Mouse (Mus musculus): Measurements from ENCODE around the gene Dohh.

The Dohh gene

DNA sequence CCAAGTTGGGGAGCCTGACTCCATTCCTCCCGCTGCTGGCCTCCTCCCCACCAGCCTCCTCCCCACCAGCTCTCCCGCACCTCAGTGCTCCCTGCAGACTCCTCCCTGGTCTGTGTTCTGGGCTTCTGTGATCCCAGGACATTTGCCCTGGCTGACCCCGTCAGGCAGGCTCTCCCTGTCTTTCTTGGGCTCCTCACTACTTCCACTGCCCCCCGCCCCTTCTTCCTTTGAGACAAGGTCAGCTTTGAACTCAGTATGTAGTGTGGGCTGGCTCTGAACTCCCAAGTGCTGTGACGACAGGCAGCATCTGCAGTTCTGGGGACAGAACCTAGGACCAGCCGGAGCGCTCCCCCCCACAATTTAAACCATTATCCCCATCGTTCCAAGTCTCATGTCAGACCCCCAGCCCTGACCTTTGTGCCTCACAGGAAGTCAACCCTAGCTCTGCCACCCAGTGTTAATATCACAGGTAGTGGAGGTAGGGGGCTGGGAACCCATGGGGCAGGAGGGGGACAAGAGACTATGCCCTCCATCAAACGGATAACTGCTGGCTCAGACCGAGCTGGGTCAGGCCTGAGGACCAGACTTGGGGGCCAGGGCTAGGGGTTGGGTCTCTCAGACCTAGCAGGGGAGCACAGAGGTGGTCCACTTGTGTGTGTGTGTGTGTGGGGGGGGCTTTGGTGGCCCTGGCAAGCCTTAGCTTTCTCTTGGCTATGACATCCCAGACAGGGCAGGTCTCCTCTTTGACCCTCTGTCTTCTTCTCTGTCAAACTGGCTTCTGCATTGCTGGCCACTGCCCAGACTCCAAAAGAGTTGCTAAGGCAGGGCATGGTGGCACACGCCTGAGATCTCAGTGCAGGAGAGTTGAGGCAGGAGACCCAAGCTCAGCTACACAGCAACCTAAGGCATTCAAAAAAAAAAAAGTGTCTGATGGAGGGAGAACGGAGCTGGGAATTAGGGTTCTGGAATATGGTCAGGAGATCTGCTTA is 33.3 kb downstream of the Dohh start:
- DNase-seq (ENCODE audit: extremely low spot score, low read depth, low spot score), result no peak

DNA sequence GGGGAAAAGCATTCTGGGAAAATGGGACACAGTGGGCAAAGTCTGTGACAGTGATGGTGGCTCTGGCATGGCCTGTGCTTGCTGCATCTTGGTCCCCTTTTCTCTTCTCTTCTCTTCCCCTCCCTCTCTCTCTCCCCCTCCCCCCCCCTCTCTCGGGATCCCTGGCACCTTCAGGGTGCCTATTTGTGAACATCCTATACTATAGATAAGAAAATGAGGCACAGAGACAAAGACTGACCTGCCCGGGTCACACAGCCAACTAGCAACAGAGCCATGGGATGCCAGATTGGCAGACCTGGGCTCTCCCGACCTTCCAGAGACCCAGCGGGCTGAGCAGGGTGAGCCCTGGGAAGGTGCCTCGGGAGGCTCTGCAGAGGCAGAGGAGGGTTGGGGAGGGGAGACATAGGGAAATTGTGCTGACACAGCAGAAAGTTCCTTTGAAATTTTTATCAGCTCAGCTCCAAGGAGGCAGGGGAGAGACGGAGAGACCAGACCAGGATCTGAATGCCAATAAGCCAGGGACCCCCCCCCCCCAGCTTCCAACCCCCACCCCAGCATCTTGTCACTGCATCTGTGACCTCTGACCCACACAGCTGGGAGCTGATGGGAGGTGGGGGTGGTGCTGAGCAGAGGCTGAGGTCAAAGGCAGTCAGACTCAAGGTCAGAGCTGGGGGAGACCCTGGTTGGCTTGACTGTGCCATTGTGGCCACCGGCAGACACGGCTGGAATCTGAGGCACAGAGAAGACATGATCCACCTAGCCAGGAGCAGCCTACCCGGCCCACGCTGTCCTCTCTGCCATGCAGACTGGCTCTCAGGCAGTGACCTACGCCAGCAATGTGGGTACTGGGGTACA is 34.2 kb downstream of the Dohh start:
- DNase-seq (ENCODE audit: extremely low spot score, low read depth, low spot score), result no peak

DNA sequence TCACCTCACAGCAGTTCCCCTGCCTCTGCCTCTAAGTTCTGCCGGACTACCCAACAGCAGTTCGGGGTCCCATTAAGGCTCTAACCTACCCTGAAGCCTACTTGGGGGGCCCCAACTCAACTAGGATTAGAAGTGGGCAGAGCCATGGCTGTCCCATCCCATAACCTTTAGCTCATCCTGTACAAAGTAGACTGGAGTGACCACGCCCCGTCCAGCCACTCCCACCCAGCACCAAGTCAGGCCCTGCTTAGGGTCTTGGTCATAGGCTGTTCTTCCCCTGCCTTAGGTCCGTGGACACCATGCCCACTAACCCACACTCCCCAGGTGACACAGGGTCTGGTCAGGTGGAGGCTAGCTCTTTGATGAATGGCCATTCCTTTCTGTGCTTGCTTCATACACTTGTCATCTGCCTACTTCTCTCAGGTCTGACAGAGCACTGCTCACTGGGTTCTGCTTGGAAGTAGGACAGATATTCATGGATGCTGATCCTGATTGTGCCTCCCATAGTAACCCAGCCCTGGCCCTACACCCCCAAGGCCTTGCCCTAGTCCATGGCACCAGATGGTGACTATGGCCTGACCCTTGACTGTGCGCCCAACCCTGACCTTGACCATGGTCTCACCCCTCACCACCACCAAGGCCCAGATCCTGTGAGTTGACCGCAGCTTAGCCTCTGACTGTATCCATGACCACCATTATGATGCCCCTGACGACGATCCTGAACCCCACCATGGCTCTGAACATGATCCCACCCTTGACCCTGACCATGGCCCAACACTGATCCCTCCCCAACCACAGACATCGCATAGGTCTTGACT is 35.1 kb downstream of the Dohh start:
- no peak for DNase-seq (ENCODE audit: extremely low spot score, low read depth, low spot score)

DNA sequence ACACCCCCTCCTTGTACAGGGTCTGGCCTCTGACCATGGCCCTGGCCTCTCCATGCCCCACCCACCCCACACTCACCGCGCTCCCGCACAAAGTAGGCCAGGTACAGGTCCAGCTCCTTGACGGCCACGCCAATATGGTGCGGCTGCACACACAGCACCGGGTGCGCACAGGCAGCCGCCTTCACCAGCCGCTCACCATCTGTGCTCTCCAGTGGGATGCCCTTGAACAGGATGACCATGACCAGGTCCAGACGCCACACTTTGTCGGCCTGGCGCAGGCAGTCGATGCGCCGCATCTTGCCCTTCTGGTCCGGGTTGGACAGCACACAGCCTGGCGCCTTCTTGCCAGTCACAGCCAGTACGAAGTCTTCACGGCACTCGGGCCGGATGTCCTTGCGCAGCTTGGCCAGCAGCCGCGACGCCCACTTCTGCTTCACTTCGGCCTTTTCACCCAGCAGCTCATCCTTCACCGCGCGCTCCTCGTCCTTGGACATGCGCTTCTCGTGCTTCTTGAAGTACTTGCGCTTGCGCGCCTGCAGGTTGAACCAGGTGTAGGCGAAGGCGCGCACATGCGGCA is 36.1 kb downstream of the Dohh start:
- no peak for DNase-seq (ENCODE audit: extremely low spot score, low read depth, low spot score)

DNA sequence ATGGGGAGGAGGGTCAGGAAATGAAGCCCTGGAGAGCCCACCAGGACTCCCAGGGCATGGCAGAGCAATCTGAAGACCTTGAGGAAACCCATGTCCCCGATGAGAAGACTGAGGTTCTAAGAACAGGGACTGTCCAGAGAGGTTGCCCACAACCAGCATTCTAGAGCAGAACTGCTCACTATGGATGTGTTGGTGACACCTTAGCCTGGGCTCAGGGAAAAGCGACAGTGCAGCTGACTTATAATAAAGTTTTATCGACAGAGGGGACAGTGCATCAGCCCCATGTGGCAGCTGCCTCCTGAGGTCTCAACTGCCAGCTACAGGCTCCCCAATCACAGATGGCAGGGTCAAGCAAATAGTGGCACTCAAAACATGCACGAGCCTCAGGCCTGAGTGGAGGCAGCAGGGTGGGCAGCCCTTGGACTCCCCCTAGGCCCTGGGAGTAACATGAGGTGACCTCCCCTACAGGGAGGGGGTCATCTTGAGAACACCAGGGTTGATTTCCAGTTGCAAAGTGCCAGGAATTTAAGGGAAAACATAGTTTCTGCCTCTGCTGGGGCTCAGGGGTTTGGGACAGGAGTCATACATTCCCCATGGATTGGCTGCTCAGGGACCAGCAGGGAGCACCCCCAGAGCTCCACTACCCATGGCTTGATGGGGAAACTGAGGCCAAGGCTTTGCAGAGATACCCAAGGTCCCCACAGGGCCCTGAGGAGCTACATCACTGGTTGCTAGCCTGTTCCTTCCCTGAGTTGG is 37.0 kb downstream of the Dohh start:
- no peak for DNase-seq (ENCODE audit: extremely low spot score, low read depth, low spot score)

DNA sequence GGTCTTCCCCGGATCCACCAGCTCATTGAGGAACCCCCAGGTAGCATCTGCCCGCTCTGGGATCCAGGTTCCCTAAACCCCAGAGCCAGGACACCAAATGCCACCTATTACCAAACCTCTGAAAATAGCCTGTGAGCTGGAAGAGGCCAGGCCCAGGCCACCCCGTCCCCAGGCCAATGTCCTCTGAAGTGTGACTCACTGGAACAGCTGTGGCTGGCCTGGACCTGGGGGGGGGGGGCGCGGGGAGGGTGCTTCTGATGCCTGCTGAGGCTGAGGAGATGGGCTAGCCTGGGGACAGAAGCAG is 37.5 kb downstream of the Dohh start:
- DNase-seq (ENCODE audit: extremely low spot score, low read depth, low spot score), result no peak

DNA sequence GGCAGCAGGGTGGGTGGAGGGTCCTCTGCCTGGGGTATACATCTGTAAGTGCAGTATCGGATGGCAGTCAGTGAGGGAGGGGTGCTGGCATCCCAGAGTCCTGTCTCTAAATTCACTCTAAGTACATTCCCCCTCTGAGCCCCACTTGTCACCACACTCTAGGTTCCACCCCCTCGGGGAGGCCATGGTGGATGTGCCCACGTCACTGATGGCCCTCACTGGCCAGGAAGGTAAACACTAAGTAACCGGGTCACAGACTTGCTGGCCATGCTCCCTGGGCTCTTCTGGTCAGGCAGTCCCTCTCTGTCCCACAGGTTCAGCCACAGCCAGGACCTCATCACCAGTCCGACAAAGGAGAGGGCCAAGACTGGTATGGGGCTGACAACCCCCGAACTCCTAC is 38.0 kb downstream of the Dohh start:
- no peak for DNase-seq (ENCODE audit: extremely low spot score, low read depth, low spot score)

DNA sequence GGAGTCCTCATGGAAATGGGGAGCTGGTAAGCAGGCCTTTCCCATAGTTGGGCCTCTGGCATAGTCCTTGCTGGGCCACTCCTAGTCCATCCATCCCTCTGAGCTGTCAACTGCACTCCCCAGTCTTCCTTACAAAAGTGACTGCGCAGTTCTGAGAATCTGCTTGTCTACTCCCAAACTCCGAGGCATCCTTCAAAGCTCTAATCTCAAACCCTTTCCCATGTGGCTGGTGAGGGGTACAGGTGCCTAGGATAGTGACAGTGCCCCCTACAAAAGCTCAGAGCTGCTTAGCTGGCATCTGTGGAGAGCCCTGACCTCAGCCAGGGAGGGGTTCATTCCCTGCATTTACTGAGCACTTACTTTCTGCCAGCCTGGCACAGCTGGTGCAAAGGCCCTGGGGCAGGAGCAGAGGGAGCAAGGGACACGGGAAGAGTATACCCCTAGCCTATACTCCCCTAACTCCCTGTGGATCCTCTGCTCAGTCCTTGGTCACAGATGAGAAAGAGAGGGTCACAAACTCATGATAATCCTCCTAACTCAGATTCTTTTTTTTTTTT is 38.5 kb downstream of the Dohh start:
- no peak for DNase-seq (ENCODE audit: extremely low spot score, low read depth, low spot score)

DNA sequence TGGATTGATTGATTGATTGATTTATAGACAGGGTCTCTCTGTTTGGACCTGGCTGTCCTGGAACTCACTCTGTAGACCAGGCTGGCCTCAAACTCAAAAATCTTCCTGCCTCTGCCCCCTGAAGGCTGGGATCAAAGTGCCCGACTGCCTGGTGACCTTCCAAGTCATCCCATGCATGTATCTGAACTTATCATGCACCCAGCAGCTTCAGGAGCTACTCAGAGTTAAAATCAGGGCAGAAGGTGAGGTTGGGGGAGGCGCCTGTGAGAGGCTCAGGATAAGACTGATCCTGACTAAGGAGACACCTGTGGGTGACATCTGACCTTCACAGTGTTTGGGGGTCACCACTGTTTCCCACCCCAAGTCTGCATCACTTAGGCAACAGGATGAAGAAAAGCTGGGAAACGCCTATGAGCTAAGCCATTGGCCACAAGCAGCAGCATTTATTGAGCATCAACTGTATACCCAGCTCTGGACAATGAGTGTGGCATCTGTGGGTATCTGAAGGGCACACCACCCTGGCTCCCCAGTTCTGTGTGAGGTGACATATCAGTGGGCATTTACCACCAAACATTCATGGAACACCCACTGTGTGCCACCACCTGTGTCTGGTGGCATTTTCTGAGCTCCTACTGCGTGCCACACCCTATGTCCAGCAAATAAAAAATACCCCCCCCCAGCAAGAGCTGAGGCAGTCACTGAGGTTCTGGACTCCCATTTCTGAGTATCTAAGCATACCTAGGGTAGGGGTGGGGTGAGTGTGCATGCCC is 39.4 kb downstream of the Dohh start:
- no peak for DNase-seq (ENCODE audit: extremely low spot score, low read depth, low spot score)

DNA sequence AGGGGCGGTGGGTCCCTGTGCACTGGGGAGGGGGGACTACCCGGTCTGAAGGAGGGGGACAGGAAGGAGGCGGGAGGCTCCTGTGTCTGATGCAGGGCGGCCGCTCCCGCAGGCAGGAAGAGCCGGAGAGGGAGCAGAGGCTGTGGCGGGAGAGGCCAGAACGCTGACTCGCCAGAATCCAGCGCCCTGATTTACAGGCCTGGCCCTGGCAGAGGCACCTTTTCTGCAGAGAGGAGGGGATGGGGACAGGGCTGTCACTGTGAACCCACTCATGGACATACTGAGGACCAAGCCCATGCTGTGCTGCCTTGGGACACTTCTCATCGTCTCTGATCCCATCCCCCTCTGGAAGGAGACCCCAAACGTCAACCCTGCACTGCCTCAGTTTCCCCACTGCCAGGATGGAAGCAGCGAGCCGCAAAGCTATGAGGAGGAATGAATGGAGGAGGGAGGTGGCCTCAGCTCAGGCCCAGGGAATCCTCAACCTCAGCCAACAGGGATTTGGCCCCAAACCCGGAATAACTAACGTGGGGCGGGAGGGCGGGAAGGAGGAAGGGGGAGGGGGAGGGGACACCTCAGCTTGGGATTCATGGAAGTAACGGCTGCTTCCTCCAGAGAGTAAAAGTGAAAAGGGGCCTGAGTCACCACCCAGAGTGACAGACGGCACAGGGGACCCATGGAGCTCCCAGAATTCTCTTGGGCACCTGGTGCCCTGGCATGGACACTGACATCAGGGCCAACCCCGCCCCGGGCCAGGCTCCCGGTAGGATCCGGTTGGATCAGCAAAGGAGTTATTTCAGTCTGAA is 40.2 kb downstream of the Dohh start:
- no peak for DNase-seq (ENCODE audit: extremely low spot score, low read depth, low spot score)

DNA sequence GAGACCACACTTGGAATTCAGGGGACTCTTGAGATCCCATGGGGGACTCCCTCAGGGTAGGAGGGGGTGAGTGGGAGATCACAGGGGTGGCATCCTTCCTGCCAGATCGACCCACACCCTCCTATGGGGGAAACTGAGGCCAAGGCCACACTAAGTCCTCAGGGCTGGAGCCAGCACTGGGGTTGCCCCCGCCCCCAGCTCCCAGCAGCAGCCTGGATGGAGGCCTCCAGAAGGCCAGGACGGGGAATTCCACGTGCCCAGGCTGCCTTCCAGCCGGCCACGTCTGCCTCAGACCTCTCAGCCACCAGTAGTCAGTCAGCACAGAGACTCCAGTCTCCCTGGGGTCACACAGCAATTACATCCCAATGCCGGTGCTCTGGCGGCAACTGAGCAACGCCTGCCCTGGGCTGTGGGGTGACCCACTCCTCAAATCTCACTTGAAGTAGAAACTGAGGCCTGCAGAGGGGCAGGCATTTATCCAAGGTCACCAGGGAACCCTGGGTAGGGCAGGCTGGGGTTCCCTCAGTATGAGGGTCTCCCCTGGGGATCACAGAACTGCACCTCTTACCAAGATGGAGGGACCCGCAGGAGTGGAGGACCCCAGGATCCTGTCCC is 41.1 kb downstream of the Dohh start:
- DNase-seq (ENCODE audit: extremely low spot score, low read depth, low spot score), result no peak

DNA sequence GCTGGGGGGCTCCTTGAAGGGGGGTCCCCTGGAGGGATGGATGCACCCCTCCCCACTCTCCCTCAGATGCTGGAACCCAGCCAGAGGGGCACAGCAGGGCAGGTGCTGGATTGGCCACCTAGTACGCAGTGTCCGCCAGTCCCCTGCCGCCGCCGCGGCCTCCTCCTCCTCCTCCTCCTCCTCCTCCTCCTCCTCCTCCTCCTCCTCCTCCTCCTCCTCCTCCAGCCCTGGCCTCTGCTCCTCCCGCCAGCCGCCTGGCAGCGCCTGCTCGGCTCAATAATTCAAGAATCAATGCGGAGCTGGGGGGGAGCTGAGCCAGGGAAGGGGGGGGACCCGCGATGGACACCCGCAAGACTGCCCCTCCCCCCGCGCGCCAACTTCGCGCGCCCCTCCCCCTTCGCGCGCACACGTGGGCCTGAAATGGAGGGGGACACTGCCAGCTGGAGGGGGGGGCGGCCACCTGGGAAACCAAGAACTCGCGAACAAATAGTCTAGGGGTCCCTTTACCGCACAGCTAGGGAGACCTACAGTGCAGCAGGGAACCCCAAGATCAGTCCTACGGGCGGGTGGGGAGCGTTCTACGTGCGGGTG is 41.9 kb downstream of the Dohh start:
- no peak for DNase-seq (ENCODE audit: extremely low spot score, low read depth, low spot score)

DNA sequence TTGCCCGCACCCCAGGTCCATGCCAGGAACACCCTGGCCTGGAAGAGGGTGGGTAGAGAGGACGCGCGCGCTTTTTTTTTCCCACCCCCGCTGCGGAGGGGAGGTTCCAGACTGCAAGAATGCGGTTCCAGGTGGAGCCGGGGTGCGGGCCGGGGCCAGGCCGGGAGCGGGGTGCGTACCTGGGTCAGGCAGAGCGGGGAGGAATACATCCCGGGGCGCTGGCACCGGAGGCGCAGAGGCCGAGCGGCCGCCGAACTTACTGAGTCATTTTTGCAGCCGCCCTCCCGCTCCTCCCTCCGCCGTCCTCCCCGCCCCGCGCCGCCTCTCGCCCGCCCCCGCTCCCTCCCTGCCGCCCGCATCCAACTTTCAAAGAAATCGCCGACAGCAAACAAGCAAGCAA is 42.7 kb downstream of the Dohh start:
- DNase-seq (ENCODE audit: extremely low spot score, low read depth, low spot score), result no peak

DNA sequence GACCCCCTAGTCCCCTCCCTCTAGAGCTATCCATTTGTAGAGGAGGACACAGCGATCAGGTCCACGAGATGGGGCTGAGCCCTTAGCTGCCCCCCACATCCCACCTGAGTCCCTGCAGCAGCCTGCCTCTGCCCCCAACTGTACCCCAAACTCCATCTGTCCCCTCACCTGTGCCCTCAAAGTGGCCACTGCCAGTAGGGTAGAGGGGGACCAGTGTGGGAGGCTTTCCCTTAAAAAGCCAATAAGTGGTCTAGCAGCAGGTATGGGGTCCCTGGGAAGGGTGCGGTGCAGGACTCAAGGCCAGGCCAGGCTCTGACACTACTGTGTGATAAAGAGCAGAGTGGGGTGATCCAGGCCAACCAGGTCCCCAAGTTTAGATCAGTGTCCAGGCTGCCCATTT is 43.1 kb downstream of the Dohh start:
- DNase-seq (ENCODE audit: extremely low spot score, low read depth, low spot score), result no peak

DNA sequence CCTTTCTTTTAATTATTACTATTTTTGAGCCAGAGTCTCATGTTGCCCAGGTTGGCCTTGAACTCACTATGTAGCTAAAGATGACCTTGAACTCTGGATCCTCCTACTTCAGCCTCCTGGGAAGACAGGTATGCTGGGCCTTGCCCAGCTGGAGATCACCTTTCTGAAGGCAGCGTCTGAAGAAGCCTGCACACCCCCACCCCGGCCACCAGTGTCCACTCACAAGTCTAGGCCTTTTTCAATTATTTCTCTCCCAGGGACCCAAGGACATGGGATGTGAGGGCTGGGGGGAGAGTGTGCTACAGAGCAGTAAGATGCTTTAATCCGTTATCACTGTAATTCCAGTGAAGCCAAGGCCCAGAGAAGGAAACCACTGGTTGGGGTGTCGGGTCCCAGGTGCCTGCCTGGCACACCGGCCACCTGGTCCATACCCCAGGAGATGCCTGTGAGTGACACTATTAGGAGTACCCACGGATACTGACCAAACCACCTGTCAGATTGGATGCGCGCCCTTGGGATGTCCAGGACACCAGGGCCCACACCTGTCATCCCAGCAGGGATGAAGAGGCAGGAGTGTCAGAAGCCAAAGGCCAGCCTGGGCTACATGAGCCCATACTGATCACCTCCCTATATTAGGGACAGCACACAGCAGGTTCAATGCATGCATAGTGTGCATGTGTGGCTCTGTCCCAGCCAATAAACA is 43.7 kb downstream of the Dohh start:
- no peak for DNase-seq (ENCODE audit: extremely low spot score, low read depth, low spot score)

DNA sequence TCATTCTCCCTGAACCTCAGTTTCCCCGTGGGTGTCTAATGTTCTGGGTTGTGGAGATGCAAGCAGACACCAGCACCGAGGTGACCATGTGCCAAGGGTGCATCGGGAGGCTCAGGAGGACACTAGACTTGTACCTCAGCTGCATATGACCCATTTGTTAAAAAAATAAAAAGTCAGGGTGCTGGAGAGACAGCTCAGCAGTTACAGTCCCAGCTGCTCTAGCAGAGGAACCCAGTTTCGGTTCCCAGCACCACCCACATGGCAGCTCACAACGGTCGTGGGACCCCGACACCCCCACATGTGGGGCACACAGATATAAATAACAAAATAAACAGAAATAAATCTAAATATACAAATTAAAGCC is 44.3 kb downstream of the Dohh start:
- no peak for DNase-seq (ENCODE audit: extremely low spot score, low read depth, low spot score)

DNA sequence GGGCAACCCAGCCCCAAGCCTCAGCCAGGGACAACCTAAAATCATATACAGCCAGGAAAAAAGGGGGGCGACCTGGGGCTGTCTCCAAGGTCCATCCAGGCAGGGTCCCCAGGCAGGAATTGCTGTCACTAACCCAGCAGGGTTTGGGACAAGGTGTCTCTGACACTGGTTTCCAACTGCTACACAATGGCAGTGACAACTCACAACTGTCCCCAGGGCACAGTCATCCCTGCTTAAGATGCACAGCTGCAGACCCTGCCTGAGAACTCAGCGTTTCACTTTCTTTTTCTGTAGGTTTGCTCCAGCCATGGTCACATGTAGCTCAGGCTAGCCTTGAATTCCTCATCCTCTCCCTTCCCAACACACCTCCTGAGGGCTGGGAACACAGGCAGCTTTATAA is 44.9 kb downstream of the Dohh start:
- no peak for DNase-seq (ENCODE audit: extremely low spot score, low read depth, low spot score)

Data from hindlimb bud, embryonic 11.5 days (tissue).